Mouse (Mus musculus): ENCODE measurements around the gene Mamld1.

Mamld1 gene

GRCm38 (mm10) chrX:71131464-71131863 lies 81.4 kb downstream of the Mamld1 start:
- DNase-seq (ENCODE audit: low read depth, low spot score), result peak; percentile 77

DNA sequence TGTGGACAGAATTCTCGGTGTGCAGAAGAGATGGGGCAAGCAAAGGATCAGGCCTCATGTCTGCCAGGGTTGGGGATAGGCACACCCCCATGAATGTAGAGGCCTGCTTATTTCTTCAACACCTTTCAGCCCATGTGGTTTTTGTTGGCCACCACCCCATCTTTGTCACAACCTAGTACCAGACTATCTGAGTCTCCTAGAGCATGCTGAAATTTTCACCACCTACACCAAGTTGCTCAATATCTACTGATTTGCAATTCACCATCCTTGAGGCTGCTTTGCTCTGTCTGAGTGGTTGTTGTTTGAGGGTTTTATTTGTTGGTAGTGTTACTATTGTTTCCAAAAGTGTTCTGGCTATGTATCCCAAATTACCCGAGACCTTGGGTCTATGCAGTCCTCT lies 91.3 kb downstream of the Mamld1 start:
- DNase-seq (ENCODE audit: low read depth, low spot score), result no peak

DNA sequence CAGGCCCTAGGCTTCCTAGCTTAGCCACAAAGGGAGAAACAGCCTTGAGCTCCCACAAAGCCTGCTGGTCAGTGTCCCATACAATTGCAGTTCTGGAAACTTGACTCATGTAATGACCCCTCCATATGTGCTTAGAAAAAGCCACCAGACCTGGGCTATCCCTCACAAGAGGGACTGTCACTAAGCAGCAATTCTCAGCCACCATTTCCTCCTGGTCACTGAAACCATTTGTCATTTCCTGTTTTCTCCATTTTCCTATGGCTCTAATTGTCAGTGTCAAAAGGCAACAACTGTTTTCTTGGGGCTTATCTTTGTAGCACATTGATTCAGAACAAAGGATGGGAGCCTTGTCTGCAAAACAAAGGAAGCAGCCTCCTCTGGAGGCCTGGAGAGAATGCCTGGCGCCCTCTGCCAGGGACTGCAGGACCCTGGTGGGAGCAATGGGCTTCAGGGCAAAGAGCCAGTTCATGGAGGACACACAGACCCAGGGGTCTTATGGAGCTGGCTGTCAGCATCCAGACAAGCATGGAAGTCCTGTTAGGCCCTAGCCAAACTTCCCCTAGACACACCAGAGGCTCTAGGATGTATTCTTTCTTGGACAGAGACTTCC lies 99.5 kb downstream of the Mamld1 start:
- DNase-seq (ENCODE audit: low read depth, low spot score), result no peak

- DNase-seq (ENCODE audit: low read depth, low spot score), result no peak
These were observed 100.5 kb downstream of the Mamld1 start for GRCm38 (mm10) chrX:71150551-71151001.

DNA sequence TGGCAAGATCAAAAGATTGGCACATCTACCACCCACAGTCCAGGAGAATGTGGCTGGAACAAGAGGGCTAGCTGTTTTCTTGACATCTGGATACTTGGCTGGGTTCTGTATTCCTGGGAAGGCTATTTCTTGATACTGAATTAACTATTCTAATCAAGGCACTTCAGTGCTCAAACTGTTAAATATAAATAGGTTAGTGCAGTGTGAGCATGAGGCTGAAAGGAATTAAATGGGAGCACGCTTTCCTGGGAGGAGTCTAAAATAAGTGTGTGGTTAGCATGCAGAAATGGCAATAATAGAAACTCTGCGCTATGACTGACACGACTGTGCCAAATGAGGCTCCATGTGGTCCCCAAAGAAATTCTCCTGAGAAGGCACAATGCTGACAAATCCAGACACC lies 131.5 kb downstream of the Mamld1 start:
- DNase-seq (ENCODE audit: low read depth, low spot score), result no peak

GRCm38 (mm10) chrX:71183671-71184070 lies 133.6 kb downstream of the Mamld1 start:
- no peak for DNase-seq (ENCODE audit: low read depth, low spot score)

DNA sequence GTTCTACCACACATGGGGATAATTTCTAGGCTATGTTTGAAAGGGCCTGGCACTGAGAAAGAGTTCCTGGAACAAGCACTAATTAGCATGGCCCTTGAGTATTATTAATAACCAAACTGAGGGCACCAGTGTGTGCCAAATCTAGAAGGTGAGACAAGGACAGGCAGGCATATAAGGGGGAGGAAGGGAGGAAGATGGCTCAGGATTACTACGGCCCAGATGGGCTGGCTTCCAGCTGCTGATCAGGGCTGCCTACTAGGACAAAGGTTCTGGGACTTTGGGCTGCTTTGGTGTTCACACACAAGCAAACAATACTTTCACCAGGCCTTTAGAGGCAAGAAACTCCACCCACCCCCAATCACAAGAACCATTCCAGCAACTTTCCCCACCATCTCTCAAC lies 136.3 kb downstream of the Mamld1 start:
- DNase-seq (ENCODE audit: low read depth, low spot score), result no peak

GRCm38 (mm10) chrX:71204776-71205175 lies 154.7 kb downstream of the Mamld1 start:
- DNase-seq (ENCODE audit: low read depth, low spot score), result no peak

Data from ZHBTc4 (cell line).